Mouse (Mus musculus): ENCODE results near the gene Krt6b.
"Not testable (repeated sequence)": the region's sequence is repeated elsewhere in the genome, so short reads cannot be mapped to it uniquely, and the experiment has no call there.

Gene Krt6b

GRCm38 (mm10) chr15:101680187-101680586 lies at the start of gene Krt6b:
TSS of gene Krt6b (minus strand) at chr15:101680287.
- no peak for DNase-seq (ENCODE audit: low spot score in 2 of 2)

GRCm38 (mm10) chr15:101724686-101725085 lies 44.6 kb upstream of the Krt6b start:
- no peak for DNase-seq (ENCODE audit: low spot score in 2 of 2)

- no peak for DNase-seq (ENCODE audit: low spot score in 2 of 2)
These were observed 35.7 kb upstream of the Krt6b start for GRCm38 (mm10) chr15:101715831-101716230.

GRCm38 (mm10) chr15:101714356-101714755 lies 34.3 kb upstream of the Krt6b start:
- no peak for DNase-seq (ENCODE audit: low spot score in 2 of 2)

GRCm38 (mm10) chr15:101713731-101714130 lies 33.6 kb upstream of the Krt6b start:
- no peak for DNase-seq (ENCODE audit: low spot score in 2 of 2)

GRCm38 (mm10) chr15:101712720-101713119 lies 32.6 kb upstream of the Krt6b start, which contains the start of gene Krt5:
TSS of gene Krt5 (minus strand) at chr15:101712898.
- DNase-seq (ENCODE audit: low spot score in 2 of 2): no peak

GRCm38 (mm10) chr15:101708683-101709082 lies 28.6 kb upstream of the Krt6b start:
- DNase-seq (ENCODE audit: low spot score in 2 of 2): no peak

- no peak for DNase-seq (ENCODE audit: low spot score in 2 of 2)
These were observed 27.4 kb upstream of the Krt6b start for GRCm38 (mm10) chr15:101707454-101707853.

GRCm38 (mm10) chr15:101704066-101704465 lies 24.0 kb upstream of the Krt6b start:
- no peak for DNase-seq (ENCODE audit: low spot score in 2 of 2)

GRCm38 (mm10) chr15:101702380-101702779 lies 22.3 kb upstream of the Krt6b start:
- DNase-seq (ENCODE audit: low spot score in 2 of 2): no peak

- DNase-seq (ENCODE audit: low spot score in 2 of 2): no peak
These were observed 19.8 kb upstream of the Krt6b start for GRCm38 (mm10) chr15:101699866-101700265.

- DNase-seq (ENCODE audit: low spot score in 2 of 2): no peak
These were observed 19.1 kb upstream of the Krt6b start for GRCm38 (mm10) chr15:101699192-101699591.

GRCm38 (mm10) chr15:101697326-101698188 lies 17.5 kb upstream of the Krt6b start:
- DNase-seq (ENCODE audit: low spot score in 2 of 2): no peak

- DNase-seq (ENCODE audit: low spot score in 2 of 2): no peak
These were observed 14.1 kb upstream of the Krt6b start, which contains the start of gene Krt6a for GRCm38 (mm10) chr15:101694207-101694606. TSS of gene Krt6a (minus strand) at chr15:101694307.

- not testable (repeated sequence) for DNase-seq (ENCODE audit: low spot score in 2 of 2)
These were observed 10.4 kb upstream of the Krt6b start for GRCm38 (mm10) chr15:101690460-101690859.

GRCm38 (mm10) chr15:101688161-101688560 lies 8.1 kb upstream of the Krt6b start:
- no peak for DNase-seq (ENCODE audit: low spot score in 2 of 2)

GRCm38 (mm10) chr15:101675978-101676377 lies 4.1 kb downstream of the Krt6b start:
- no peak for DNase-seq (ENCODE audit: low spot score in 2 of 2)

GRCm38 (mm10) chr15:101652736-101653265 lies 27.3 kb downstream of the Krt6b start:
- no peak for DNase-seq (ENCODE audit: low spot score in 2 of 2)

- no peak for DNase-seq (ENCODE audit: low spot score in 2 of 2)
These were observed 32.8 kb downstream of the Krt6b start, which contains the start of gene Gm5478 for GRCm38 (mm10) chr15:101647280-101647679. TSS of gene Gm5478 (minus strand) at chr15:101647380.

GRCm38 (mm10) chr15:101627884-101628283 lies 52.2 kb downstream of the Krt6b start, which contains the start of gene Gm5414:
TSS of gene Gm5414 (minus strand) at chr15:101628188.
- DNase-seq (ENCODE audit: low spot score in 2 of 2): no peak

Data from spleen, postnatal 10 days (tissue).